Mouse (Mus musculus) bone marrow macrophage, adult 2 months (primary cell): Measurements from ENCODE around the gene Speg. TPM values are rescaled to one million over a fixed set of nuclear protein-coding genes. Genes with fewer than 3 reads are reported as not detected.

Experiments used
- H3K27ac ChIP-seq: 2 replicates; pipeline ENCODE4 v1.5.1; 2012; ENCODE audit warnings: low read depth, low read length; ENCODE audit not compliant: insufficient read depth
- H3K4me1 ChIP-seq: 2 replicates; pipeline ENCODE4 v1.6.1; 2012; ENCODE audit warnings: low read length; ENCODE audit not compliant: control insufficient read depth, insufficient read depth
- H3K4me3 ChIP-seq: 2 replicates; pipeline ENCODE4 v1.5.1; 2012; ENCODE audit warnings: mild to moderate bottlenecking, low read length, moderate library complexity; ENCODE audit not compliant: insufficient read depth
- CTCF ChIP-seq: IDR thresholded peaks from 2 replicates; pipeline ENCODE4 v1.5.1; 2012; ENCODE audit warnings: low read depth, mild to moderate bottlenecking, low read length, moderate library complexity
- POLR2A ChIP-seq: IDR thresholded peaks from 2 replicates; pipeline ENCODE4 v1.6.1; 2012; ENCODE audit warnings: mild to moderate bottlenecking, low read depth, low read length, borderline replicate concordance
- polyA plus RNA-seq: library from polyadenylated mRNA; stranded (reverse); fragments of >200 nt; gene quantifications from 2 replicates; pipeline ENCODE4 v1.2.4, GENCODE M21; 2012; ENCODE audit not compliant: missing spikeins, insufficient read depth, insufficient read length

The Speg gene
- polyA plus RNA-seq, 1 experiment = 36.2 TPM

GRCm38 (mm10) chr1:75345036-75345935 is 29.8 kb upstream of the Speg start:
- peaks cover 6% of the 10 kb centered on the region; the same call in 1 of the 2 replicates for H3K4me1 ChIP-seq
- H3K4me3 ChIP-seq = no peak overlapping the region
- H3K27ac ChIP-seq = no peak overlapping the region
- TF ChIP-seq POLR2A (no peak), CTCF (no peak)

DNA sequence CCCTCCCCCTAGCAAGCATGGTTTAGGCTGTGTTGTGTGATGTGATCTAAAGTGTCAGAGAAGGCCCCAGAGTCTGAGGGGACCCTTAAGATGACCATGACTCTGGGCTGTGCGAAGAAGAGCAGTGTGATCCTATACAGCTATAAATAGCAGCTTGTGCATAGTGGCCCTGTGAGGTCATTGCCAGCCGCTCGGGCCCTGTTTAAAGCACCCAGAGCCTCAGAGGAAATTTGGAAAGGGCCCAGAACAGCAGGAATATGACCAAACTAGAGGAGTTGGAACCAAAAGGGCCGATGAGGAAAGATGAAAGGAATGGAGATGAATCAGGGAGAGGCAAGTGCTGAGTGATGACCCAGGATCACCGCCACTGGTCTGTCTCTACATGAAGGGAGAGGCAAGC is 27.8 kb upstream of the Speg start:
- TF ChIP-seq CTCF (no peak), POLR2A (no peak)
- no peak overlapping the region for H3K4me3 ChIP-seq
- H3K4me1 ChIP-seq = peaks cover 6% of the 10 kb centered on the region; the same call in 1 of the 2 replicates
- H3K27ac ChIP-seq = no peak overlapping the region

DNA sequence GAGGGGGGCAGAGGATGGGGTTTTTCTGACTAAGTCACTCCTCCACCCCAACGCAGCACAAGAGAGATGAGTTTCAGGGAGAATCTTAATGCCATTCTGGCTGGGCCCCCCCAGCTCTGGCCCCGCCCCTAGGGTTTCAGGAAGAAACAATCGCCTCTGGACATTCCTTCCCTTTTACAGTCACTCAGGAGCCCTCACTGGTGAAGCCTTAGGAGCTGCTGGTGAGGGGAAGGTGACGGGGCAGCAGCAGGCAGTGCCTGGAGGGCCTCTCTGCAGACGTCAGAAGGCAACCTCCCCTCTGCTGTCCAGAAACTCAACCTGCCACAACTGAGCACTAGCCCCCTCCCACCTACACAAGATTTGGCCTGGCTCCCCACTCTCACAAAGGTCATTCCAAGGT is 25.8 kb upstream of the Speg start:
- no peak for TF ChIP-seq POLR2A
- TF ChIP-seq CTCF = no peak
- H3K27ac ChIP-seq = no peak overlapping the region
- no peak overlapping the region for H3K4me3 ChIP-seq
- H3K4me1 ChIP-seq = peaks cover 6% of the 10 kb centered on the region; the same call in 1 of the 2 replicates

DNA sequence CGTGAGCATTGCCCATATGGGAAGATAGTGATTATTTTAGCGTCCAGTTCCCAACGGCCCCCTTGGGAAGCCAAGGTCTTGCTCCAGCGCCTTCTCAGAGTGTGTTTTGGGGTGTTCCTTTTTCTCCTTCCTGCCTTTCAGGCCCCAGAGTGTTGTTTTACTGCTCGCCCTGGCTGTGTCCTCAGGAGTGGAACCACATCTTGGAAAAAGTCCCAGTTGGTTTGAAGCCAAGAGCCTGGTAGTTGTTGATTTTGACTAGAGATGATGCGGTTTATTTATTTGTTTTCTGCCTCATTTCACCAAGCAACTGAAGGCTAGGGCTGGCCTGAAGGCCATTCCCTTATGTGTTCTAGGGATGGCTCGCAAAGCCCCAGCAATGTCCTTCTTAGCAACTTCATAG is 17.8 kb upstream of the Speg start:
- H3K4me1 ChIP-seq = no peaks in the 10 kb centered on the region
- H3K4me3 ChIP-seq = no peak overlapping the region
- no peak for TF ChIP-seq POLR2A
- no peak for TF ChIP-seq CTCF
- no peak overlapping the region for H3K27ac ChIP-seq

- no peaks in the 10 kb centered on the region for H3K4me1 ChIP-seq
- H3K27ac ChIP-seq = no peak overlapping the region
- TF ChIP-seq POLR2A (no peak), CTCF (no peak)
- H3K4me3 ChIP-seq = no peak overlapping the region
Measured at GRCm38 (mm10) chr1:75358009-75358408, 17.1 kb upstream of the Speg start.

DNA sequence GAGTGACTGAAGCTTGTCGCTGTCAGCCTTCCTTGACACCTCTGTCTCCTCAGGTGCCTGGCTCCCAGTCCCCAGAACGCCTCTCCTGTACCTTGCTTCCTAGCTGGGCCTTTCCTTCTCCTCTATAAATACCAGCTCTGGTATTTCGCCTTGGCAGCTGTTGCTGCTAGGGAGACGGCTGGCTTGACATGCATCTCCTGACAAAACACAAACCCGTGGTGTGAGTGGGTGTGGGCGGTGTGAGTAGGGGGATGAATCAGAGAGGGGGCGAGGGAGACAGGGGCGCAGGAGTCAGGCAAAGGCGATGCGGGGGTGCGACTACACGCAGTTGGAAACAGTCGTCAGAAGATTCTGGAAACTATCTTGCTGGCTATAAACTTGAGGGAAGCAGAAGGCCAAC is 15.8 kb upstream of the Speg start:
- H3K4me3 ChIP-seq = no peak overlapping the region
- TF ChIP-seq POLR2A (no peak), CTCF (no peak)
- H3K27ac ChIP-seq = no peak overlapping the region
- no peaks in the 10 kb centered on the region for H3K4me1 ChIP-seq

- TF ChIP-seq CTCF (no peak), POLR2A (no peak)
- H3K4me1 ChIP-seq = no peaks in the 10 kb centered on the region
- H3K27ac ChIP-seq = no peak within 1 kb of the TSS
- H3K4me3 ChIP-seq = no peak within 1 kb of the TSS
Measured at GRCm38 (mm10) chr1:75360112-75361031, 14.7 kb upstream of the Speg start, which contains the start of gene Des. Gene Des (plus strand): TSS chr1:75360329.

DNA sequence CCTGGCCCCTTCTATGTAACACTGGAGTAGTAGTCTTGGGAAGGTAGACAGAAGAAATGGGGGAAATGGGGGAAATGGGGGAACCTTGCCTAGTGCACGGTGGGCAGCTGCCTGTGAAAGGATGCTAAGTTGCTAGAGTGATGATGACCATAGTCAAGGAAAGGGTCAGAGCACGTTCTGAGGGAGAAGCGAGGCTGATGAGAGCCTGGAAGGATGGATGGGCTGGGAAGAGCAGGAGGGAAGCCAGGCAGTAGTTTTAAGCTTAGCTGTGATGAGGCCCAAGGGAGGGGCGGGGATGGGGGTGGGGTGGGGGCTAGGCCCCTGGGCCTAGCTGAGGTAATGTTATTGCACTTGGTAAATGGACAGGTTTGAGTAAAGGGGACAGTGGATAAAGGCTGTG is 14.0 kb upstream of the Speg start:
- H3K4me3 ChIP-seq = no peak overlapping the region
- TF ChIP-seq POLR2A = no peak
- TF ChIP-seq CTCF = no peak
- H3K27ac ChIP-seq = no peak overlapping the region
- H3K4me1 ChIP-seq = no peaks in the 10 kb centered on the region

- no peak overlapping the region for H3K27ac ChIP-seq
- H3K4me1 ChIP-seq = no peaks in the 10 kb centered on the region
- TF ChIP-seq POLR2A (no peak), CTCF (no peak)
- no peak overlapping the region for H3K4me3 ChIP-seq
Measured at GRCm38 (mm10) chr1:75361750-75362149, 13.3 kb upstream of the Speg start.

GRCm38 (mm10) chr1:75363868-75364267 is 11.2 kb upstream of the Speg start:
- Histone ChIP-seq H3K4me1 (no peaks in the 10 kb centered on the region), H3K4me3 (no peak overlapping the region), H3K27ac (no peak overlapping the region)
- no peak for TF ChIP-seq CTCF
- TF ChIP-seq POLR2A = no peak
